Mouse (Mus musculus): Measurements from ENCODE around the gene Nmrk1.

The Nmrk1 gene

GRCm38 (mm10) chr19:18654330-18654729 is 22.6 kb downstream of the Nmrk1 start:
- DNase-seq (ENCODE audit: low read depth), result no peak

- DNase-seq (ENCODE audit: low read depth), result no peak
Observed at GRCm38 (mm10) chr19:18654984-18655383, 23.2 kb downstream of the Nmrk1 start.

GRCm38 (mm10) chr19:18655999-18656398 is 24.2 kb downstream of the Nmrk1 start:
- no peak for DNase-seq (ENCODE audit: low read depth)

GRCm38 (mm10) chr19:18658473-18658872 is 26.7 kb downstream of the Nmrk1 start:
- DNase-seq (ENCODE audit: low read depth), result no peak

- no peak for DNase-seq (ENCODE audit: low read depth)
Observed at GRCm38 (mm10) chr19:18659349-18659748, 27.6 kb downstream of the Nmrk1 start.

GRCm38 (mm10) chr19:18660466-18660865 is 28.7 kb downstream of the Nmrk1 start:
- no peak for DNase-seq (ENCODE audit: low read depth)

GRCm38 (mm10) chr19:18661683-18662082 is 29.9 kb downstream of the Nmrk1 start:
- DNase-seq (ENCODE audit: low read depth), result no peak

GRCm38 (mm10) chr19:18663904-18664303 is 32.2 kb downstream of the Nmrk1 start:
- no peak for DNase-seq (ENCODE audit: low read depth)

- no peak for DNase-seq (ENCODE audit: low read depth)
Observed at GRCm38 (mm10) chr19:18666966-18667365, 35.2 kb downstream of the Nmrk1 start.

GRCm38 (mm10) chr19:18669551-18669950 is 37.8 kb downstream of the Nmrk1 start:
- DNase-seq (ENCODE audit: low read depth), result no peak

- peak; percentile 96 for DNase-seq (ENCODE audit: low read depth)
Observed at GRCm38 (mm10) chr19:18670608-18671007, 38.9 kb downstream of the Nmrk1 start, which contains the start of gene Carnmt1. Carnmt1 (plus strand) TSS chr19:18670764.

GRCm38 (mm10) chr19:18671056-18671741 is 39.4 kb downstream of the Nmrk1 start:
- no peak for DNase-seq (ENCODE audit: low read depth)

GRCm38 (mm10) chr19:18672498-18672897 is 40.7 kb downstream of the Nmrk1 start:
- no peak for DNase-seq (ENCODE audit: low read depth)

- DNase-seq (ENCODE audit: low read depth), result no peak
Observed at GRCm38 (mm10) chr19:18673116-18673515, 41.4 kb downstream of the Nmrk1 start.

- DNase-seq (ENCODE audit: low read depth), result no peak
Observed at GRCm38 (mm10) chr19:18682142-18682541, 50.4 kb downstream of the Nmrk1 start.

- peak; percentile 32 for DNase-seq (ENCODE audit: low read depth)
Observed at GRCm38 (mm10) chr19:18687556-18687955, 55.8 kb downstream of the Nmrk1 start.

- DNase-seq (ENCODE audit: low read depth), result no peak
Observed at GRCm38 (mm10) chr19:18692176-18692575, 60.4 kb downstream of the Nmrk1 start.

- DNase-seq (ENCODE audit: low read depth), result no peak
Observed at GRCm38 (mm10) chr19:18692768-18693167, 61.0 kb downstream of the Nmrk1 start.

- DNase-seq (ENCODE audit: low read depth), result no peak
Observed at GRCm38 (mm10) chr19:18695116-18695515, 63.4 kb downstream of the Nmrk1 start.

GRCm38 (mm10) chr19:18695552-18695951 is 63.8 kb downstream of the Nmrk1 start:
- no peak for DNase-seq (ENCODE audit: low read depth)

Measured in fibroblast of lung, adult 2 months (primary cell).